Mouse (Mus musculus) small intestine, adult 2 months (tissue): ENCODE data around the gene Lfng.

ENCODE experiments used
- CTCF ChIP-seq: fragments of 200-500 bp; IDR thresholded peaks from 2 replicates; pipeline ENCODE4 v1.5.1; 2012; ENCODE audit warnings: low read depth, mild to moderate bottlenecking, control low read depth, inconsistent platforms, low read length, moderate library complexity, mixed read lengths; ENCODE audit not compliant: insufficient replicate concordance, insufficient read length; ENCODE audit errors: extremely low read depth
- POLR2A ChIP-seq: fragments of 200-500 bp; IDR thresholded peaks from 2 replicates; pipeline ENCODE4 v1.6.1; 2012; ENCODE audit warnings: low read depth, mild to moderate bottlenecking, control low read depth, inconsistent platforms, low read length, moderate library complexity

DNA sequence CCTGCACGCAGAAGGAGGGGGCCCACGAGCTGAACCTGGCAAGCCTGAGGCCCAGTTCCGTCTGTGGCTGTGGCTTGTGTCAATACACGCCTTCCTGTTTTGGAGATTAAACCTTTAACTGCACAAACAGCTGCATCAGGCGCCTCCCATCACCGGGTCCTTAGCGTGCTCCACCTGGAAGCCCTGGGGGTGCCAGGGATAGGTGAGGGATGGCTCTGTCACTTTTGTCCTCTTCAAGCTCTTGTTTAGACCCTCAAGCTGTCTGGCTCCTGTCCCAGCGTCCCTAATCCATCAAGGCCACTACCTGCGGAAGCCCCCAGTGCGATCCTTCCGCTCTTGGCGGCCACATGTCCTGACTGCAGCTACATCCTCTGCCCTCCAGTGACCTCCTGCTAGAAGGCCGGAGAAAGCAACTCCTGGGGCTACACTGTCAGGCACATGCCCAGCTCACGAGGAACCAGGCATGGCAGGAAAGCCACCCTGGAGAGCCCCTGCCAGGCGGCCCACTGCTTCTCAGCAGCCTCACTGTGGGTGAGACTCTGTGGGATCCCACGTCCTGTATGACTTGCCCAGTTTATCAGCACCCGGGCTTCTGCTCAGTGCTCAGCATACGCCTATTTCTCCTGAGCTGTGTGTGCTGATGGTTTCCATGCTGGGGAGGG is 10.1 kb upstream of the Lfng start:
- TF ChIP-seq CTCF (no peak), POLR2A (no peak)
